In genomic region chr4:149798684-149799309, GRCm38 (mm10) we compare ENCODE assay signal across 12 mouse cellular contexts. TPM values are rescaled to one million over a fixed set of nuclear protein-coding genes. Genes with fewer than 3 reads are reported as not detected.
A peak's percentile ranks its signal among the peaks of the same experiment; 100 is the strongest.
DNase-seq lines count a peak whose midpoint lies in the region; ATAC-seq and TF ChIP-seq lines count a peak whose summit lies in the region.
"Had no signal": no experiment of that assay in that cellular context is flagged by ENCODE, and none has a peak within 500 bp of the region (broad histone marks: within the 10 kb centered on the region; RNA-seq: fewer than 3 reads in every experiment).

No protein-coding gene starts in this region.

- TF ChIP-seq CTCF in kidney, postnatal 0 days (IDR thresholded peaks at IDR 0.05; ENCODE audit: low read depth), result no peak

- peak; percentile 72 for DNase-seq in hindbrain, embryonic 10.5 days (ENCODE audit: low spot score)
- DNase-seq in hindbrain, embryonic 14.5 days (ENCODE audit: low spot score), result no peak
- DNase-seq in ES-E14 (ENCODE audit: low read depth, low spot score), result peak; percentile 54
- DNase-seq in kidney, postnatal 0 days (ENCODE audit: low spot score), result peak; percentile 72
- peak; percentile 74 for DNase-seq in lung, postnatal 10 days
- DNase-seq in forebrain, embryonic 14.5 days (ENCODE audit: low spot score), result no peak
- DNase-seq in gastrocnemius, postnatal 36 days, result no peak
- DNase-seq in right cerebral cortex, postnatal 25 days, result no peak
- DNase-seq: adrenal gland, adult 2 months; cerebellum, adult 8-10 months had no signal

- peaks cover 20% of the 10 kb centered on the region for H3K27me3 ChIP-seq in hindbrain, embryonic 10.5 days (ENCODE audit: insufficient read depth, poor library complexity, severe bottlenecking)
- H3K27me3 ChIP-seq in hindbrain, embryonic 14.5 days (ENCODE audit: control insufficient read depth, insufficient read depth, low read length), result no peaks in the 10 kb centered on the region
- no peaks in the 10 kb centered on the region for H3K27me3 ChIP-seq in kidney, postnatal 0 days (ENCODE audit: insufficient read depth, low read length)
- H3K27me3 ChIP-seq in forebrain, embryonic 14.5 days (replicated peaks; ENCODE audit: control insufficient read depth, insufficient read depth, low read length), result no peaks in the 10 kb centered on the region
- H3K27me3 ChIP-seq: limb, embryonic 13.5 days had no signal

- in situ Hi-C loops in ES-E14 (cut with MboI; ENCODE audit: low sequenced_read_pairs in 2 of 2, unreplicated experiment in 2 of 2), result no loop called here

- no peak overlapping the region for H3K9ac ChIP-seq in hindbrain, embryonic 14.5 days
- H3K9ac ChIP-seq in ES-E14 (ENCODE audit: insufficient read depth, low read depth, low read length, poor library complexity, severe bottlenecking), result no peak overlapping the region
- no peak overlapping the region for H3K9ac ChIP-seq in kidney, postnatal 0 days (ENCODE audit: low read depth, low read length)
- no peak overlapping the region for H3K9ac ChIP-seq in forebrain, embryonic 14.5 days (ENCODE audit: low read length)
- H3K9ac ChIP-seq: forebrain, embryonic 12.5 days; limb, embryonic 13.5 days had no signal

- H3K27ac ChIP-seq in hindbrain, embryonic 10.5 days, result peak overlapping the region; percentile 81
- no peak overlapping the region for H3K27ac ChIP-seq in hindbrain, embryonic 14.5 days
- peak overlapping the region; percentile 71 for H3K27ac ChIP-seq in ES-E14 (ENCODE audit: insufficient read depth, low read depth, low read length, poor library complexity, severe bottlenecking)
- peak overlapping the region; percentile 54 for H3K27ac ChIP-seq in kidney, postnatal 0 days
- no peak overlapping the region for H3K27ac ChIP-seq in forebrain, embryonic 14.5 days (ENCODE audit: low read depth, low read length)
- H3K27ac ChIP-seq: forebrain, embryonic 12.5 days; limb, embryonic 13.5 days had no signal

- H3K4me3 ChIP-seq in hindbrain, embryonic 10.5 days, result 0 out of 2 replicates have a peak overlapping the region, but pooled peaks have one; percentile 12
- no peak overlapping the region for H3K4me3 ChIP-seq in hindbrain, embryonic 14.5 days (replicated peaks; ENCODE audit: low read length)
- H3K4me3 ChIP-seq in ES-E14 (ENCODE audit: insufficient read depth in 1 of 2, low read depth in 1 of 2, low read length in 2 of 2, poor library complexity in 1 of 2, severe bottlenecking in 1 of 2), result no peak overlapping the region
- no peak overlapping the region for H3K4me3 ChIP-seq in kidney, postnatal 0 days (replicated peaks; ENCODE audit: low read depth, low read length)
- no peak overlapping the region for H3K4me3 ChIP-seq in forebrain, embryonic 14.5 days (ENCODE audit: low read depth, low read length)
- H3K4me3 ChIP-seq: forebrain, embryonic 12.5 days; limb, embryonic 13.5 days had no signal

- H3K36me3 ChIP-seq in hindbrain, embryonic 10.5 days, result no peaks in the 10 kb centered on the region
- no peaks in the 10 kb centered on the region for H3K36me3 ChIP-seq in hindbrain, embryonic 14.5 days (replicated peaks; ENCODE audit: control insufficient read depth, insufficient read depth)
- H3K36me3 ChIP-seq in ES-E14 (ENCODE audit: control insufficient read depth, insufficient read depth, low read length, poor library complexity, severe bottlenecking), result no peaks in the 10 kb centered on the region
- H3K36me3 ChIP-seq in kidney, postnatal 0 days (ENCODE audit: insufficient read depth, low read length), result no peaks in the 10 kb centered on the region
- no peaks in the 10 kb centered on the region for H3K36me3 ChIP-seq in forebrain, embryonic 14.5 days (ENCODE audit: control insufficient read depth, insufficient read depth, low read length)
- H3K36me3 ChIP-seq: forebrain, embryonic 12.5 days; limb, embryonic 13.5 days had no signal

- intact Hi-C loops in gastrocnemius, postnatal 36 days (cut with DNase I), result no loop called here

- H3K4me2 ChIP-seq in hindbrain, embryonic 14.5 days (replicated peaks), result no peak overlapping the region
- no peak overlapping the region for H3K4me2 ChIP-seq in kidney, postnatal 0 days (ENCODE audit: low read length)
- no peak overlapping the region for H3K4me2 ChIP-seq in forebrain, embryonic 14.5 days (ENCODE audit: low read length)
- H3K4me2 ChIP-seq: forebrain, embryonic 12.5 days; limb, embryonic 13.5 days had no signal

- H3K9me3 ChIP-seq in hindbrain, embryonic 10.5 days, result no peaks in the 10 kb centered on the region
- no peaks in the 10 kb centered on the region for H3K9me3 ChIP-seq in hindbrain, embryonic 14.5 days (ENCODE audit: control insufficient read depth, low read length)
- H3K9me3 ChIP-seq in ES-E14 (ENCODE audit: control insufficient read depth, insufficient read depth, low read depth, low read length), result no peaks in the 10 kb centered on the region
- H3K9me3 ChIP-seq in kidney, postnatal 0 days (replicated peaks; ENCODE audit: low read length), result no peaks in the 10 kb centered on the region
- no peaks in the 10 kb centered on the region for H3K9me3 ChIP-seq in forebrain, embryonic 14.5 days (replicated peaks; ENCODE audit: control insufficient read depth, low read length)
- H3K9me3 ChIP-seq: forebrain, embryonic 12.5 days; limb, embryonic 13.5 days had no signal

- ATAC-seq in hindbrain, embryonic 14.5 days (ENCODE audit: low FRiP score), result no peak
- ATAC-seq in kidney, postnatal 0 days (replicated peaks; ENCODE audit: low FRiP score, low read depth), result peak; percentile 43; the same call in 1 of the 2 replicates
- no peak for ATAC-seq in forebrain, embryonic 14.5 days

- H3K4me1 ChIP-seq in hindbrain, embryonic 10.5 days (replicated peaks), result peaks cover 71% of the 10 kb centered on the region
- 0 out of 2 replicates have a peak, but pooled peaks cover 9% of the 10 kb centered on the region for H3K4me1 ChIP-seq in hindbrain, embryonic 14.5 days (replicated peaks; ENCODE audit: control insufficient read depth, insufficient read depth, low read length)
- H3K4me1 ChIP-seq in ES-E14 (ENCODE audit: control insufficient read depth in 2 of 2, insufficient read depth in 2 of 2, low read length in 2 of 2, poor library complexity in 1 of 2), result peaks cover 4 to 16% of the 10 kb centered on the region in 2 experiments; a peak in 3 of 4 replicates
- H3K4me1 ChIP-seq in kidney, postnatal 0 days (replicated peaks; ENCODE audit: insufficient read depth, low read length), result no peaks in the 10 kb centered on the region
- no peaks in the 10 kb centered on the region for H3K4me1 ChIP-seq in forebrain, embryonic 14.5 days (ENCODE audit: control insufficient read depth, insufficient read depth, low read length)

- WGBS in hindbrain, embryonic 10.5 days, result 23% methylated on average over 7 of the region's 7 CpGs
- 14% methylated on average over 7 of the region's 7 CpGs for WGBS in hindbrain, embryonic 14.5 days
- WGBS in kidney, postnatal 0 days, result 25% methylated on average over 7 of the region's 7 CpGs
- WGBS in forebrain, embryonic 14.5 days, result 50% methylated on average over 7 of the region's 7 CpGs

TF ChIP-seq in ES-E14, 5 proteins besides CTCF, POLR2A, EP300 and RAD21:
- TF ChIP-seq MAFK (IDR thresholded peaks at IDR 0.05; ENCODE audit: insufficient read depth, low read depth, low read length) (no peak), CHD2 (IDR thresholded peaks at IDR 0.05; ENCODE audit: low read depth, low read length) (no peak), ZNF384 (IDR thresholded peaks at IDR 0.05; ENCODE audit: low read depth, low read length) (no peak), ZC3H11A (IDR thresholded peaks at IDR 0.05; ENCODE audit: borderline replicate concordance, low read depth, low read length) (no peak), HCFC1 (IDR thresholded peaks at IDR 0.05; ENCODE audit: borderline replicate concordance, insufficient read depth, low read length) (no peak)

RNA-seq across cellular contexts. Expression of gene Slc25a33, which starts 24.7 kb away (rescaled TPM):
- polyA plus RNA-seq in hindbrain, embryonic 10.5 days (2016; fragmentation: Nextera tagmentation; extraction: Ambion mirVana), result 19.1 and 20.3 TPM in 2 replicates
- polyA plus RNA-seq in hindbrain, embryonic 14.5 days (2014; fragmentation: Nextera tagmentation; extraction: Ambion mirVana), result 38.2 and 40.2 TPM in 2 replicates
- total RNA-seq in ES-E14 (2012; rRNA removed), result 11.5 and 12.2 TPM in 2 replicates
- polyA plus RNA-seq in kidney, postnatal 0 days (2015; fragmentation: Nextera tagmentation; extraction: Ambion mirVana), result 15.1 and 15.2 TPM in 2 replicates
- 20.4 and 21.9 TPM in 2 replicates for polyA plus RNA-seq in forebrain, embryonic 14.5 days (2014; fragmentation: Nextera tagmentation; extraction: Ambion mirVana)
- total RNA-seq in gastrocnemius, postnatal 36 days (2021), result 10 to 100 TPM; 10.8 to 12.5 TPM

Comparison
In these comparisons a context has a peak if more than half of its experiments do, and no peak if none do; other contexts are left out.
1. DNase-seq: peak in hindbrain, embryonic 10.5 days (single experiment), ES-E14 (single experiment), kidney, postnatal 0 days (single experiment) and lung, postnatal 10 days (single experiment); none in hindbrain, embryonic 14.5 days (single experiment), forebrain, embryonic 14.5 days (single experiment), gastrocnemius, postnatal 36 days (0 of 2) and right cerebral cortex, postnatal 25 days (single experiment).
2. H3K27ac ChIP-seq: peak in hindbrain, embryonic 10.5 days (single experiment), ES-E14 (single experiment) and kidney, postnatal 0 days (single experiment); none in hindbrain, embryonic 14.5 days (single experiment) and forebrain, embryonic 14.5 days (single experiment).